Mouse (Mus musculus) Patski (cell line): ENCODE measurements around the gene D130052B06Rik. TPM values are rescaled to one million over a fixed set of nuclear protein-coding genes. Genes with fewer than 3 reads are reported as not detected.

Source experiments
- ATAC-seq: fragments of 100-300 bp; one replicate; pipeline ENCODE4 v1.8.0; 2021
- CTCF ChIA-PET: fragments of 350-600 bp; sonication (Branson Sonifier 250); formaldehyde crosslinking; loops from one replicate; lab custom pipeline; 2022; ENCODE audit warnings: inconsistent platforms; lab: Charles Lee
- POLR2A ChIA-PET: fragments of 350-600 bp; sonication (Branson Sonifier 250); formaldehyde crosslinking; loops from one replicate; lab custom pipeline; 2022; ENCODE audit warnings: antibody characterized with exemption, inconsistent platforms; lab: Charles Lee
- DNase-seq: peaks from one replicate; pipeline ENCODE4 v3.0.0-alpha.2; 2011; ENCODE audit warnings: low read depth, low spot score
- H3K27me3 ChIP-seq: fragments of 371-371 bp; one replicate; pipeline ENCODE4 v1.5.1; 2021
- CTCF ChIP-seq: fragments of 100-300 bp; IDR thresholded peaks from one replicate; pipeline ENCODE4 v1.5.1; 2021
- in situ Hi-C: fragments of 300-500 bp; cut with MboI; formaldehyde crosslinking; loops from 3 replicates; pipeline ENCODE4 v1.11.1; 2018; ENCODE audit warnings: low pct_unique_long_range_greater_than_20kb, mixed read lengths
- polyA plus RNA-seq: library from polyadenylated mRNA; unstranded; gene quantifications from one replicate; pipeline ENCODE4 v1.2.3, GENCODE M21; 2021

The D130052B06Rik gene
- polyA plus RNA-seq: not detected

DNA sequence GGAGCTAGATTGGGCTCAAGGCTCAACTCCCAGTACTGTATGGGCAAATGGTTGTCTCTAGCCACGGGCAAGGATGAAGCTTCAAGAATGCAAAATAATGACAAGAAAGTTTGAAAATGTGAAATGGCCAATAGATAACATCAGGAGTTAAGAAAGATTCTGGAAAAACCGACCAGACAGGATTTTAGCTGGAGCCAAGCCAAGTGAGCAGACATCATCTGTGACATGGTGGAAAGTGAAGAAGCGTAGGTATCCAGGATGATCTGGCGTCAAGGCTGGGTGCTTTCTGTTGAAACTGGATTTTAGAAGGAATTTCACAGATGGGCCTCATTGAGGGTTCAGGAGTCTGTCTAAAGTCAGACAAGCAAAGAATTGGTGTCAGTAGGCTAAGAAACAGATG, at the start of gene D130052B06Rik:
Gene D130052B06Rik, plus strand, starts transcription at position 317 of the 400 bp plus-strand sequence.
- ATAC-seq (no peak), DNase-seq (no peak)
- in situ Hi-C loops: no loop called here
- POLR2A ChIA-PET: no interaction called here
- CTCF ChIA-PET: no interaction called here
- no peaks in the 10 kb centered on the region for H3K27me3 ChIP-seq
- no peak for TF ChIP-seq CTCF

- CTCF ChIA-PET: interaction anchor here (0.7 kb wide), 1 partner anchor 15 kb away, joined by 3 read pairs; no protein-coding TSS in a partner anchor
- no peak for TF ChIP-seq CTCF
- ATAC-seq (no peak), DNase-seq (no peak)
- POLR2A ChIA-PET: no interaction called here
- in situ Hi-C loops: loop anchor here (5.0 to 10.0 kb wide), 2 partner anchors 256 to 374 kb away; no protein-coding TSS in a partner anchor
- peaks cover 14% of the 10 kb centered on the region for H3K27me3 ChIP-seq
These were observed 48.1 kb upstream of the D130052B06Rik start for GRCm38 (mm10) chr11:33550861-33551560.

DNA sequence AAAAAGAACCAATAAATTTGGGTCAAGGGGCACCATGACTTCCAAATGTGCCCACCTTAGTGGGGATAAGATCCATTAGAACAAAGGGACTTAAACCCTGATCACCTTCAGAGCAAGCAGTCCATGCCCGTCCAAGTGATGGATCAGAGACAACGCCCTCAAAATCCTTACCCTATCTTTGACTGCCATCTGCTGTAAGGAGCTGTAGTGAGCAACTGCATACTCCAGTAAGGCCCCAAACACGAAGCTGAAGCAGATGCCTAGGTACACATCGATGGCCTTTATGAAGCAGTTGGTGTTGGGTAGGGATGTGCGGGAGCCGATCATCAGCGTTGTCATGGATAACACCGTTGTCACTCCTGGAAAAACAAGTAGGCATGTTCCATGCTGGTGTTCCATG, 45.0 kb upstream of the D130052B06Rik start:
- peak; percentile 60 for TF ChIP-seq CTCF
- no peak for DNase-seq
- POLR2A ChIA-PET: no interaction called here
- CTCF ChIA-PET: interaction anchor here (1.1 to 1.5 kb wide), 4 partner anchors 16 to 244 kb away, joined by 3 read pairs; no protein-coding TSS in a partner anchor
- H3K27me3 ChIP-seq: peaks cover 21% of the 10 kb centered on the region
- in situ Hi-C loops: loop anchor here (5.0 to 10.0 kb wide), 2 partner anchors 259 to 377 kb away; no protein-coding TSS in a partner anchor
- no peak for ATAC-seq

- ChIA-PET POLR2A (no interaction called here), CTCF (interaction anchor here (0.9 kb wide), 1 partner anchor 9 kb away, joined by 3 read pairs; no protein-coding TSS in a partner anchor)
- peaks cover 15% of the 10 kb centered on the region for H3K27me3 ChIP-seq
- TF ChIP-seq CTCF: no peak
- no peak for DNase-seq
- ATAC-seq: no peak
- in situ Hi-C loops: no loop called here
These were observed 35.2 kb upstream of the D130052B06Rik start for GRCm38 (mm10) chr11:33563921-33564320.

DNA sequence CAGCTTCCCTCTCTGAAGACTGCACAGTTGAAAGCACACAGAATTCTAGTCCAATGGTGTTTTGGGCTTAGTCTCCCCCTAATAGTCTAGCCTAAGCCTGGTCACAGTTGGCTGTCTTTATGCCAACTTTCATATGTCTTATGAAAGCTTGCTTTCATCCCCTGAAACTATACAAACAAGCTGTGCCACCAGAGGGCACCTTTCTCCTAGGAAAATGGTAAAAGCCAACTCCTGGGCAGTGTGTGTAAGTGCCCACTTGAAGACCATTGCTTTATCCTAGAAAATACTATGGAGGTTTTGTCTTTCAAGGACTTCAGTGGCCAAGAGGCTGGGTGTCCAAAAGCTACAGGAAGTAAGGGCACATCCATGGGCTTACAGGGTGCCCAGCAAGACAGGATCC, 28.7 kb upstream of the D130052B06Rik start:
- peak; percentile 47 for ATAC-seq
- ChIA-PET POLR2A (interaction anchor here (1.6 kb wide), 1 partner anchor 44 kb away, joined by 4 read pairs; no protein-coding TSS in a partner anchor), CTCF (interaction anchor here (0.7 to 3.8 kb wide), 10 partner anchors 13 to 257 kb away, joined by 3 to 21 read pairs (median 4); no protein-coding TSS in a partner anchor)
- peaks cover 7% of the 10 kb centered on the region for H3K27me3 ChIP-seq
- no peak for DNase-seq
- TF ChIP-seq CTCF: peak; percentile 66
- in situ Hi-C loops: loop anchor here (5.0 kb wide), 2 partner anchors 42 to 152 kb away; no protein-coding TSS in a partner anchor

GRCm38 (mm10) chr11:33574944-33575343, 24.2 kb upstream of the D130052B06Rik start:
- H3K27me3 ChIP-seq: peaks cover 8% of the 10 kb centered on the region
- ATAC-seq (no peak), DNase-seq (no peak)
- ChIA-PET CTCF (interaction anchor here (0.9 to 1.5 kb wide), 3 partner anchors 16 to 42 kb away, joined by 3 to 4 read pairs (median 3); no protein-coding TSS in a partner anchor), POLR2A (no interaction called here)
- in situ Hi-C loops: loop anchor here (5.0 kb wide), 2 partner anchors 37 to 147 kb away; no protein-coding TSS in a partner anchor
- TF ChIP-seq CTCF: peak; percentile 55

GRCm38 (mm10) chr11:33578859-33579258, 20.2 kb upstream of the D130052B06Rik start, which contains the start of gene Gabrp:
Gene Gabrp (minus strand): TSS chr11:33578959.
- ATAC-seq: no peak
- CTCF ChIA-PET: no interaction called here
- no peak for TF ChIP-seq CTCF
- POLR2A ChIA-PET: no interaction called here
- peaks cover 16% of the 10 kb centered on the region for H3K27me3 ChIP-seq
- in situ Hi-C loops: no loop called here
- DNase-seq: no peak

GRCm38 (mm10) chr11:33579621-33580020, 19.5 kb upstream of the D130052B06Rik start:
- peaks cover 16% of the 10 kb centered on the region for H3K27me3 ChIP-seq
- no peak for TF ChIP-seq CTCF
- ATAC-seq (no peak), DNase-seq (no peak)
- in situ Hi-C loops: no loop called here
- ChIA-PET POLR2A (interaction anchor here (0.5 kb wide), 1 partner anchor 31 kb away, joined by 5 read pairs; no protein-coding TSS in a partner anchor), CTCF (no interaction called here)

GRCm38 (mm10) chr11:33586614-33587013, 12.5 kb upstream of the D130052B06Rik start:
- DNase-seq (peak; percentile 37), ATAC-seq (peak; percentile 73)
- POLR2A ChIA-PET: no interaction called here
- CTCF ChIA-PET: no interaction called here
- in situ Hi-C loops: no loop called here
- H3K27me3 ChIP-seq: peaks cover 6% of the 10 kb centered on the region
- no peak for TF ChIP-seq CTCF

GRCm38 (mm10) chr11:33590771-33591170, 8.3 kb upstream of the D130052B06Rik start:
- TF ChIP-seq CTCF: no peak
- DNase-seq (no peak), ATAC-seq (no peak)
- in situ Hi-C loops: no loop called here
- ChIA-PET CTCF (interaction anchor here (1.0 kb wide), 1 partner anchor 23 kb away, joined by 3 read pairs; no protein-coding TSS in a partner anchor), POLR2A (no interaction called here)
- no peaks in the 10 kb centered on the region for H3K27me3 ChIP-seq

DNA sequence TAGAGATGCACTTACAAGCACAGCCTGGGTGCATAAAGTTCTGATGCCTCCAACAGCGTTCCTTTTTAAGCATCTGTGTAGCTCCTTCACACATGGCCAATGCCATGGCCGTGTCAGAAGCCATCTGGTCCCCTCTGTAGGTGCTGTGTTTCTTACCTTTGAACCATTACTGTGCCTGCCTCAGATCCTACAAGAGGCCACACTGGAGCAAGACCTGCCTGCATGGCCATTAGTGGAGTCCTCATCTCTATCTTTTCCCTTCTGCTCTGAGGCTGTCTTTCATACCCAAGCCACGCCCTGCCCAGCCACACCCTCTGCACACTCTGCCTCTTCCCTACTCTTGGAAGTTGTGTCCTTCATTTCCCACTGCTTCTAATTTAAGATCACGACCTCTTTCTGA, 6.3 kb upstream of the D130052B06Rik start:
- H3K27me3 ChIP-seq: no peaks in the 10 kb centered on the region
- TF ChIP-seq CTCF: no peak
- in situ Hi-C loops: no loop called here
- no peak for DNase-seq
- CTCF ChIA-PET: no interaction called here
- ATAC-seq: no peak
- POLR2A ChIA-PET: no interaction called here
